ENCODE assay signal across 9 mouse cellular contexts in the genomic region with DNA sequence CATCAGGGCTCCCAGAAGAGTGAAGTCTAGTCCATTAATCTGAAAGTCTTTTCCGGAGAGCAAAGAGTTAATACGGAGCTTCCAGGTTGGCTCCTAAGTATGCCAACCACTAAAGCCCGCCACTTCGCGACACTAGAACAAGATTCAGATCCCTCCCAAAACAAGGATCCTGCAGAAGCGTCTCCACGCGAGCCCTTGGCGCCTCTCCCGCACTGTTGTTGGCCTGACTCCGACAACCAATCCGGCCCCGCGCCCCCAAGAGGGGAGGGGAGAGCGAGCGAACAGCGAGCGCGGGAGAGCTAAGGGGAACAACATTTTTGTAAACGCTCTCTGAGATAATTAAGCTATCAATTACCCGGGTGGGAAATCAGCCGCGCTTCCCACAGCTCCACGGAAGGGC. TPM values are rescaled to one million over a fixed set of nuclear protein-coding genes. Genes with fewer than 3 reads are reported as not detected.
DNase-seq lines count a peak whose midpoint lies in the region; ATAC-seq and TF ChIP-seq lines count a peak whose summit lies in the region.
"Had no signal": no experiment of that assay in that cellular context is flagged by ENCODE, and none has a peak within 500 bp of the region (broad histone marks: within the 10 kb centered on the region; RNA-seq: fewer than 3 reads in every experiment).

No protein-coding gene starts in this region.

- H3K4me2 ChIP-seq in lung, embryonic 15.5 days: peak overlapping the region; percentile 96

- no peak overlapping the region for H3K9ac ChIP-seq in lung, embryonic 15.5 days

- WGBS in lung, embryonic 15.5 days: under 1% methylated on average over 21 of the region's 24 CpGs

- ATAC-seq in lung, embryonic 15.5 days (ENCODE audit: borderline replicate concordance, extremely low read depth, low FRiP score, low TSS enrichment): 0 out of 2 replicates have a peak, but pooled peaks have one; percentile 28

- intact Hi-C loops in gastrocnemius, adult 2 months (cut with DNase I): no loop called here

- H3K4me3 ChIP-seq in gastrocnemius, adult 2 months: peak overlapping the region; percentile 72
- peak overlapping the region; percentile 66 for H3K4me3 ChIP-seq in lung, embryonic 15.5 days

- H3K9me3 ChIP-seq in lung, embryonic 15.5 days: no peaks in the 10 kb centered on the region

- DNase-seq in gastrocnemius, adult 2 months: peak; percentile 25
- no peak for DNase-seq in gastrocnemius, postnatal 25 days
- peak; percentile 84 for DNase-seq in cerebellum, adult 8-10 months
- peak; percentile 35 for DNase-seq in forelimb bud, embryonic 11.5 days (ENCODE audit: low read depth, low spot score)
- peak; percentile 18 for DNase-seq in kidney, postnatal 14 days
- peak; percentile 71 for DNase-seq in right cerebral cortex, postnatal 14 days
- DNase-seq in urinary bladder, postnatal 4 days (ENCODE audit: low spot score in 2 of 2): no peak

- no peaks in the 10 kb centered on the region for H3K36me3 ChIP-seq in lung, embryonic 15.5 days

- no peak for TF ChIP-seq CTCF in gastrocnemius, adult 2 months (IDR thresholded peaks at IDR 0.05)

- peaks cover 13% of the 10 kb centered on the region; the same call in 1 of the 2 replicates for H3K4me1 ChIP-seq in lung, embryonic 15.5 days

- H3K27me3 ChIP-seq in lung, embryonic 15.5 days: peaks cover 47% of the 10 kb centered on the region

- no peak overlapping the region for H3K27ac ChIP-seq in gastrocnemius, adult 2 months
- H3K27ac ChIP-seq in lung, embryonic 15.5 days: no peak overlapping the region

RNA-seq across cellular contexts. Expression of a gene that starts 1.8 kb away (rescaled TPM):
- total RNA-seq in gastrocnemius, adult 2 months (2021): 1 to 10 TPM in 1 of 2 experiments, under 1 TPM in 1; 0.61 to 1.0 TPM
- under 1 TPM; 0.24 to 0.97 TPM for total RNA-seq in gastrocnemius, postnatal 25 days (2021)
- 0.92 and 0.97 TPM in 2 replicates for polyA plus RNA-seq in lung, embryonic 15.5 days (2015; fragmentation: Nextera tagmentation; extraction: Ambion mirVana)
- polyA plus RNA-seq: C2C12 had no signal

Comparison
In these comparisons a context has a peak if more than half of its experiments do, and no peak if none do; other contexts are left out.
1. DNase-seq: peak in gastrocnemius, adult 2 months (single experiment), cerebellum, adult 8-10 months (single experiment), forelimb bud, embryonic 11.5 days (single experiment), kidney, postnatal 14 days (single experiment) and right cerebral cortex, postnatal 14 days (single experiment); none in gastrocnemius, postnatal 25 days (single experiment) and urinary bladder, postnatal 4 days (0 of 2).